Mouse (Mus musculus): Measurements from ENCODE around the gene Ttll10.

Gene Ttll10

DNA sequence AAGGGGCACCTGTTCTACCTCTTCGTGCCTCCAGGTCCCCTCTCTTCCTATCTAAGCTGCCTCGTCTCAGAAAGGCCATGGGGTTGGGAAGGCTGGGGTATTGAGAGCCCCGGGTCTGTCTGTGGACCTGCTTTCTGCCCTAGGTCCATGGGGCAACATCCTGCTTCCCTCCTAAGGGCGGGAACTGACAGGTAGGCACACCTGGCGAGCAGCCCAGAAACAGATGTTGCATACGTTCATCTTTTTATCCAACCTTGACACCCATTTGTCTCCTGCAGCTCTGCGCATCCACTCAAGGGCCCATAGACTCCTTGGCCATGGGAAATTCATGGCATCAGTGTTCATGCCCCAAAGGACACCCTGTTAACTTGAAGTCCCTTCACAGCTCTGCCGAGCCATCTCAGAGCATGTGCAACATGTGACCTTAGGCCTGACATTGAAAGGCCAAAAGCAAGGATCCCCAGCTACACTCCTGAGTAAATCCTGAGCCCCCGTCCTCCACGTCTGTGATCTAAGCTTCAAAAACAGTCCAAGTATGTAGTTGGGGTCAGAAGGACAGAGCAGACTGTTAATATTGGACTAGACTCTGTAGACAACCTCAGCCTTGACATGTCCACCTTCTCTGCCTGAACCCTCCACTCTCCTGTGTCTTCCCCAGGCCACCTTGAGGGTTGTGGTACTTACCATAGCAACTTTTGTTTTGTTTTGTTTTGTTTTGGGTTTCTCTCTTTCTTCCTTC, 6.1 kb upstream of the Ttll10 start:
- no peak for DNase-seq (ENCODE audit: low read depth, low spot score)

GRCm38 (mm10) chr4:156064510-156064897, 5.3 kb upstream of the Ttll10 start:
- no peak for DNase-seq (ENCODE audit: low read depth, low spot score)

DNA sequence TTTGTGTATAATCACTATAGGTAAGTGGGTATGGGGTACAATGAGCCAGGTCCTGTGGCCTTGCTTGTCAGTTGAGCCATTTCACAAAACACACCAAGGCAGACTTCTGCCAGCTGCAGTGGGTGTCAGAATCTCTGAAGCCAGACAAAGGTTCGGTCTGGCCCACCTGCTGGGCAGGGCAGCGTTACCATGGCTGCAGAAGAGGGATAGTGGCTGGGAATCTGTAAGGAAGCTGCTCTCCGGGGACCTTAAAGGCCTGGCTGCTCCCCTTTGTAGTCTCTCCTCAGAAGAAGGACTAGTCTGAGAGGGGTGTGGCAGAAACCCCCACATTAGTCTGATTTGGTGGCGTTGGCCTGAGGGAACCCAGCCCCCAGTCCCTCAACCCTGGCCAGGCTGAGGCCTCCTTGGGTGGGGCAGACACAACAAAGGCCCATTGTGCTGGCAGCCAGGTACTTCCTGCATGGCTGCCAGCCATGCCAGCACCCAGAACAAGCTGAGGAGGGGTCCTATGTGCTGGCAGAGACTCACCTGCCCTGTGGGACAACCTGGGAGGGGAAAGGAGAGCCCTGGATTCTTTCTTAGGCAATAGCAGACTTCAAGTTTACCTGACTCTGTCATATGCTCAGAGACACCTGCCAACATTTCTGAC, 4.8 kb upstream of the Ttll10 start:
- no peak for DNase-seq (ENCODE audit: low read depth, low spot score)

GRCm38 (mm10) chr4:156059713-156060112, 499 bp upstream of the Ttll10 start:
- no peak for DNase-seq (ENCODE audit: low read depth, low spot score)

GRCm38 (mm10) chr4:156058826-156059225, 388 bp downstream of the Ttll10 start:
- DNase-seq (ENCODE audit: low read depth, low spot score), result no peak

DNA sequence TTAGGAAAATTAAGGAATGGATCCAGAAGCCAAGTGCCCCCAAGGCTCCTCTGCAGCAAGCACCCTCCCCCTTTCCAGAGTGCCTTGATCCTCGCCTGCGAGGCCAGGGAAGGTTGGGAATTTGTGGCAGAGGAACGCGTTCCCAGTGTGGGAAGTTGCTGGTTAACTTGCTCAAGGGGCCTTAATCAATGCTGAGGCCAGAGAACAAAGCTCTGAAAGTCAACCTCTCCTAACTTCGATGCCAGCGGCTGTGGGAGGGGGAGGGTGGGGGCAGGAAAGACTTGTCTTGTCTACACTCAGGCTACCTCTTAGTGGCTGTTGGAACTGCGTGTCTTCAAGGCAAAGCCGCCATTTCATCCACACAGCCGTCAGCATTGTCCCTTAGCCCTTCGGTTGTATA, 1.5 kb downstream of the Ttll10 start:
- no peak for DNase-seq (ENCODE audit: low read depth, low spot score)

DNA sequence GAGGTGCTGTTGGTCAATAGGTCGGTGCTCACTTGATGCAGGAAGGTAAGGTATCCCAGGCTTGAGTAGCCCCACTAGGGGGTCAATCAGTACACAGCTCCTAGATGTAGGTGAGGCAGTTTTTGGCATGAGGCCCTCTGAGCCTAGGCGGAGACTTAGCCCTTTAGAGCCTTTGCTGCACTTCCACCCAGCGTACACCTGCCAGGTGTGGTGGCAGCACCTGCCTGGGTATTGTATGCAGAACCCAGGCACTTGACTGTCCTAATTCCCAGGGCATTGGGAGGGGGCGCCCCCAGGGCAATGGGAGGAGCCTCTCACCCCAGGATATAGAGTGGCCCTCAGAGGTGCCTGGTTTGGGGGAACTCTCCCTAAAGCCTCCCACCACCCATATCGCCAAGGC, 4.0 kb downstream of the Ttll10 start:
- DNase-seq (ENCODE audit: low read depth, low spot score), result no peak

DNA sequence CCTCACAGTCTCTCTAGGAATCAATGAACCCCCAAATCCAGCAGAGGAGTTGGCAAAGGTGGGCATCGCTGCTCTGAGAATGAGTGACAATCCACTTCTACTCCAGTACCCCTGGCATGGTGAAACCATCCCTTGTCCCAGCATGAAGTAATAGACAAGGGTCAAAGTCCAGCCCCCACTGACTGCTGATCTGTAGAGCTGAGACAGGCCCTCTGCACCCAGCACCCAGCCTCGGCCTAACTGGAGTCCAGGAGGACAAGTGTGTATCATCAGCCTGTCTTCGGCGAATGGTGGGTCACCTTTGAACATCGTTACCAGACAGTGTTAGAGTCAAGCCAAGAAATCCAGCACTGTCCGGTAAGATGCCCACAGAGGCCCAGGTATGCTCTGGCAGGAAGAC, 4.6 kb downstream of the Ttll10 start:
- DNase-seq (ENCODE audit: low read depth, low spot score), result no peak

DNA sequence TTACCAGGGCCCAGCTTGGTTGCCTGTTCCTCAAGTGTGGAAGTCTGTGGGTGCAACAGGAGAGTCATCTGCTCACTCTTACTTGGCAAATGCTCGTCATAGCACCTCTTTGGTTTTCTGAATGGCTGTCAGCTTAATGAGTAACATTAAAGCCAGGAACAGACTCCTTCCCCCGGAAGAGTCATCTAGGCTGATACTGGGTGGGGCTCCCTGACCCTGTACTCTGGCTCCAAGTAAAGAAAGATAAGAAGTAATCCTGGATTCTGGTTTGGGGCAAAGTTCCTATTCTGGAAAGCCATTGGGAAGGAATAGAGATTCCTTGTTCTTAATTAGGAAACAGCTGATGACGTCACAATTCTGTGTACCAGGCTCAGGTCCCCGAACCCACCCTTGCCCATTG, 5.1 kb downstream of the Ttll10 start:
- no peak for DNase-seq (ENCODE audit: low read depth, low spot score)

- DNase-seq (ENCODE audit: low read depth, low spot score), result no peak
Measured at GRCm38 (mm10) chr4:156053113-156053512, 6.1 kb downstream of the Ttll10 start.

DNA sequence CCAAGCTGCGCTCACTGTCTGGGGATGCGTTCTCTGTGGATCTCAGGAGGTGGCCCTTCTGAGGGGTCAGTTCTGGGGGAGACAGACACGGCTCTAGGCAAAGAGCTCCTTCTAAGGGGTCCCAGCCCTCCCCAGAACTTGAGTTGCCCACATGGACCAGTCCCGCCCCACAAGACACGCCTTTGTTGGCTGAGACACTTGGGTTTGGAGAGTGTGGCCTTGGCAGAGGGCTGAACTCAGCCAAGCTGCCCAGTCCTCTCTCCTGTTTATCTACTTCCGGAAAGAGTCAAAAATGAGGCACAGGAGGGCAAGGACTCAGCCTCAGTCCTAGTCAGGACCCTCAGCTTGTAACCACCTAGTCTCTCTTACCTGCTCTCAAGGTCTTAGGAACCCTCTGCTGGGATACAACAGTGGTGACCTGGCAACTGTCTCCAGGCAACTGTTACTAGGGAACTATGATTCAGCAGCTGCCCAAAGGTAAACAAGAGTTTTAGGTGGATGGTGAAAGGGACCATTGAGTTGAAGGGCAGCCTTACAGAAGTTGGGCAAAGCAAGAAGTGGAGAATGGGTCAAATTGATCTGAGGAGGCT, 8.7 kb downstream of the Ttll10 start:
- DNase-seq (ENCODE audit: low read depth, low spot score), result no peak

GRCm38 (mm10) chr4:156049779-156050178, 9.4 kb downstream of the Ttll10 start:
- no peak for DNase-seq (ENCODE audit: low read depth, low spot score)

DNA sequence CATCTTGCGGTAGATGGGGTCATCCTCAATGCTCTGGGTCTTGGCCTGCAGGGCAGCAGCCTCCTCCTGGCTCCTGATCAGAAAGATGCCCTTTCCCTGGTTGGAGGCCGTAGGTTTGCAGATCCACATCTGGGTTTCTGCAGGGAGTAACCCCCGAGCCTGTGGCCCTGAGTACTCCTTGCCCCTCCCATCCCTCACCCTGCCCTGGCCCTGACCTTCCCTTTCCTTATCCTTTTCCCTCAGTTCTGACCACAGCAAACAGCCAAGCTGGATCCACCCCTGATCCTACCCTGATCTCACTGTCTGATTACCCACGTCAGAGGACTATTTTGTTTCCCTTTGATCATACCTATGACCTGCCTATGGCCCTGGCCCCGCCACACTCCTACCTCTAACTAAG, 14.5 kb downstream of the Ttll10 start:
- no peak for DNase-seq (ENCODE audit: low read depth, low spot score)

- DNase-seq (ENCODE audit: low read depth, low spot score), result peak; percentile 32
Measured at GRCm38 (mm10) chr4:156034901-156035300, 24.3 kb downstream of the Ttll10 start.

- no peak for DNase-seq (ENCODE audit: low read depth, low spot score)
Measured at GRCm38 (mm10) chr4:156034301-156034700, 24.9 kb downstream of the Ttll10 start.

- peak; percentile 89 for DNase-seq (ENCODE audit: low read depth, low spot score)
Measured at GRCm38 (mm10) chr4:156033476-156034119, 25.6 kb downstream of the Ttll10 start.

DNA sequence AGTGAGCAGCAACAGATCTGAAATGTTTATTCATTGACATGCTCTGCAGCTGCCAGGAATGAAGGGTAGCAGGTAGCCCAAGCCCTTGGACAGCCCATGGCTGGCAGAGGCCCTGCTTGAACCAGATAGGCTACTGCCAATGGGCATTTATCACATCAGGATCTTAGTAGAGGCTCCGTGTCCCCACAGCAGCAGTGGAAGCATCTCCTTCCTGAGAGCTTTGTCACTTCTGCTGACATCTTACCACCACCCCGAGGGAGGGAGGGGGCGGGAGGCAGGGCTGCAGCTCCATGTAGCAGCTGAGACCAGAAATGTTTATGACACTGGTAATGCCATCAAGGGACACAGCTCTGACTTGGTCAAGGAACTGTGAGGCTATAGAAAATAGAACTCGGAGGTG, 26.4 kb downstream of the Ttll10 start:
- DNase-seq (ENCODE audit: low read depth, low spot score), result peak; percentile 79

DNA sequence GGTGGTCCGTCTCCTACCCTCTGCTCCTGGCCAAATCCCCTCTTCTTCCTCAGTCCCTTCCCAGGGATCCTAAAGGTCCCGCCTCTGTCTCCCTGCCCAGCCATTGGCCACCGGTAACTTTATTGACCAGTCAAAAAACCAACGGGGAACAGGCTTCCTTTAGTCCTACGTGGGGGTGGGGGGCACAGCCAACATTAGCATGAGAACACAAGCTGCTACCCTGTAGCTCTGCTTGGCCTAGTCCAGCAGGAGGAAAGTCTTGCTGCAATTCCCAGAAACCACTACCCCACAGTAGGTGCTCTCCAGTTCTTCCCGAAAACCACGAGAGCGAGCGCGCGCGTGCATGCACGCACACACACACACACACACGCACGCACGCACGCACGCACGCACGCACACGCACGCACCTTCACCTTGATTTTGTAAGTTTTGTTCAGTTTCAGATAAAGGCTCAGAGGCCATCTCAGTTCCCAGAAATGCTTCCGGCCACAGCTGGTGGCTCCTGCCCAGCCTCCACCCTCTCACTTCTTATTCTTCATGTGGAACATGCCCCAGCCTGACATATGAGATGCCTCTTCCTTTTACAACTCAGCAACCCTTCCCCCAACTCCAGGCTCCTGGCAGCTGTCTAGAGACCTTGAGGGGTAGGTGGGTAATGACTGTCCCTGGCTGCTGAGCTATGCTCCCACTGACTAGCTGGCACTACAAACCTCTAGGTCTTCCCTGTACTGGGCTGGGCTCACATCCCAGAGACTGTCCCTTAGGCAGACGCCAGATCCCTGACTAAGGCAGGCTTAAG, 27.4 kb downstream of the Ttll10 start:
- DNase-seq (ENCODE audit: low read depth, low spot score), result peak; percentile 84

GRCm38 (mm10) chr4:156031255-156031592, 28.0 kb downstream of the Ttll10 start:
- no peak for DNase-seq (ENCODE audit: low read depth, low spot score)

DNA sequence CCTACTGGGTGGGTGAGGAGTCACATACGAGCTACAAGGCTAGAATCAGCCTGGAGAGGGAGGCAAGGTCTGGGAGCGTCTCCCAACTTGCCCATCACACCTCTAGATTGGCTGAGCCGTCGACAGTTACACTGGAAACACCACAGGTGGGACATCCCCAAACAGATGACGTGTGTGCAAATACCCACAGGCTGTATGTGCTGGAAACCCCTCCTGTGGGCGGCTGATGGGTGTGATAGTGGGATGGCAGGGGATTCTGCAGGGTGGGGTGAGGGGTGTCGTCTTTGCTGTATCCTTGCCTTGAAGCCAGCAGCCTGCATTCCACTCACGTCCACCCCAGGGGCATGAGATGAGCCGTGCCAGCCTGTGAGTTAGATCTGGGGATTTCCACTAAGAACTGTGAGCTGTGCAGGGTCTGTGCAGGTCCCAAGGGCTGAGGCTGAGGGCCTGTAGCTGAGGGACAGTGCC, 28.5 kb downstream of the Ttll10 start:
- DNase-seq (ENCODE audit: low read depth, low spot score), result peak; percentile 86

DNA sequence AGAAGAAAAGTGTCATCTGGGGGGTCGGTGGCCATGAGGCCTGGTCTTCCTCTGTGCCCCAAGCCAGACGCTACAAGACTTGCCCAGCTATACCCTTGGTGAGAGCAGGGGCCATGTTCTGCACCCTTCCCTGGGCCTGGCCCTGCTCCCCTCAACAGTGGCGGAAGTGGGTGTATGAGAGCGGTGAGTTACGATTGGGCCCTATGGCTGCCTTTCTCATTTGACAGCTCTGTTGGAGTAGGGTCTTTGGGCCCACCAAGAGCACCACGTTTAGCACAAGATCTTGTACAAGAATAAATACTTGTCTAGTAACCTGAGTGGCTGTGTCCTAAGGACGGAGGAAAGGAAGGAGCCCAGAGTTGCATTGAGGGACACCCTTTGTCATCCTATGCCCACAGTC, 30.6 kb downstream of the Ttll10 start:
- no peak for DNase-seq (ENCODE audit: low read depth, low spot score)

- peak; percentile 80 for DNase-seq (ENCODE audit: low read depth, low spot score)
Measured at GRCm38 (mm10) chr4:156026013-156026412, 33.2 kb downstream of the Ttll10 start, which contains the start of gene Tnfrsf18. Tnfrsf18 (plus strand) TSS chr4:156026164.

Measured in CD4-positive helper T cell, adult 2 months (primary cell).